Mouse (Mus musculus): ENCODE results near the gene Psmd12.
A peak's percentile ranks its signal among the peaks of the same experiment; 100 is the strongest.

Gene Psmd12

GRCm38 (mm10) chr11:107511954-107512353, 32.7 kb downstream of the Psmd12 start:
- peak; percentile 67 for DNase-seq

- peak; percentile 16 for DNase-seq
These were observed 33.8 kb downstream of the Psmd12 start for GRCm38 (mm10) chr11:107513047-107513446.

DNA sequence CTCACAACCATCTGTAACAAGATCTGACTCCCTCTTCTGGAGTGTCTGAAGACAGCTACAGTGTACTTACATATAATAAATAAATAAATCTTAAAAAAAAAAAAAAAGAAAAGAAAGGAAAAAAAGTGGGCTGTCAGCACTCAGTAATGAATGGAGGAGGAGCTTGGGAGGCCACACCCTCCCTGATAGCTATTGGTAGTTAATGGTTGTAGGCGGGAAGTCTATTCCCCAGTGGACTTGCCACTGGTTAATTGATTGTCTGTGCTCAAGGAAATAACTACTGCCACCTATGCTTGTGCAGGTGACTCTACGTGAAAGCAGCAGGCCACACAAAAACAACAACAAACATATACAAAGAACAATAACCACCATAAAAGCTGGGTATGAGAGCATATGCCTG, 37.1 kb downstream of the Psmd12 start:
- DNase-seq: no peak

DNA sequence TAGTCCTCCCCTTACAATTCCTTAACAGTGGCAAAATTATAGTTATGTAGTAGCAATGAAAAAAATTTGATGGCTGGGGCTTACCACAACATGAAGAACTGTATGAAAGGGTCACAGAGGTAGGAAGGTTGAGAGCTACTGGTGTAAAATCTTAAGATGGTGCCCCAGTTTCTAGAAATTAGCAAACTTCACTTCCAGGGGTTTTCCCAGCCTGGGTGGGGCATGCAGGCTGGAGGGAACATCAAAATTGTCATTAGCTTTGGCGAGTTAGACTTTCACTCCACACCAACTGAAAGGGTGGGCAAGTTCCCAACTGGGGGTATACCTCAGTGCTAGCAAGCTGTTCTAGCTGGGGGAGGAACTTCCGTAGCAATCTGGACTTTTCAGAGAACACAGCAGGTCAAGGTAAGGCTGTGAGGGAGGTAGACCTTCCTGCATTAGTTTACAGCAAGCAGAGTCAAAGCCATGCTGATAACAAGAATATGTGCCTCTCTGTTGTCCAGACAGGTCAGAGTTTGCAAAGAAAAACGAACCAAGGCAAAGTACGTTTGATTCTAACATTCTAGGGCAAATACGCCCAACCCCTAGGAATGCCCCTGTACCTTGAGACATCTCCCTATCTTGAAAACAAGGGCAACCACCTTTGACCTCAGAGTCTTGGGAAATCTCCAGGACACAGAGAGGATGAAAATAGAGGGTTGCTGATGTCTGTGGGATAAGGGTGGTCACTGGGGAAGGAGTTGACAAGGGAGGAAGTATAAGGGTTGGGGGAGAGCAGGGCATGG, 39.6 kb downstream of the Psmd12 start:
- DNase-seq: no peak

DNA sequence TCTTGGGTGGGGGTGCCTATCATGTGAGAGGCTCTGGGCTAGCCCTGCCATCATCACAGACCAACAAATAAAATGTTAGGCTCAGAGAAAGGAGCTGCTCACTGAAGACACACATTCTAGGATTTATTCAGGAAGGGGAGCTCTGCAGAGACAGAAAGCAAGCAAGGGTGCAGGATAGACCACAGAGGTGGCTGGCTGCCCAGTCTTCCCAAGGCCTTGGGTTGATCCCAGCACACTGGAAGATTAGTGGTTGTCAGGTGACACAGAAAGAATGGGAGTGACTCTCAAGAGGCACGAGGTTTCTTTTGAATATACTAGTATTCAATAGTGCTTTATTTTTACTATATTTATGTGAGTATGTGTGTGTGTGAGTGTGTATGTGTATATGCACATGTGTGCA, 41.9 kb downstream of the Psmd12 start:
- no peak for DNase-seq

DNA sequence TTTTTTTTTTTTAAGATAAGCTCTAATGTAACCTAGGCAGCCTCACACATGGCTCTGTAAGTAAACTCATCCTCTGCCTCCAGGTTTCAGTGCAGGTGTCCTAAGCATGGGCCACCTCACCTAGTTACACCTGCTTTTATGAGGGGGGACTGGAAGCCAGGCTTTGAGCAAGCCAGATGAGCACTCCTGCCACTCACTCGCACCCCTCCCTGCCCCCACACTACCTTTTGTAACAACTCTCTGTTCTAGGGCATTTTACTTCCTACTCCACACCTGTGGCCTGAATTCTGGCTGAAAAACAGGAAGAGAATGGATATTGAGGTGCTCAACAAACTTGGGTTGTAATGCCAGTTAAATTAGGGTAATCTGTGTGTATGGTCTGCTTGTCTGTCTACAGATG, 45.7 kb downstream of the Psmd12 start:
- DNase-seq: no peak

GRCm38 (mm10) chr11:107527632-107528031, 48.3 kb downstream of the Psmd12 start:
- DNase-seq: no peak

DNA sequence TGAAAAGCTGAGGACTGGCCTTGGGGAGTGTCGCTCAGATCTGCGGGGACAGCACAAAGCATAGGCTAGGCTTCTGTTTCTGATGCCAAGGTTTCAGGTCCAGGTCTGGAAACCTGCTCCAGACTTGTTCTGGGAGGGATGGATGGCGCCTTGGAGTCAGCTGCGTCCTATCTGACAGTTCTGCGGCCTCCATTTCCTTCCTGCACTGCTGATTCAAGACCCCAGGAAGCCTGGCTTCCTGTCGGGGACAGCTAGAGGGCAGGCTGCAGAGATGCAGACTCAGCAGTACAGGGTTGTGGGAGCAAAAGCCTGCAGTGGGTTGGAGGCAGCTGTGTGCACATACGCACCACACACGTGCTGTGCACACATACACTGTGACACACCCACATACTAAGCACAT, 50.0 kb downstream of the Psmd12 start:
- peak; percentile 56 for DNase-seq

GRCm38 (mm10) chr11:107531445-107531844, 52.2 kb downstream of the Psmd12 start:
- no peak for DNase-seq

GRCm38 (mm10) chr11:107532271-107532670, 53.0 kb downstream of the Psmd12 start:
- DNase-seq: no peak

GRCm38 (mm10) chr11:107538994-107539393, 59.7 kb downstream of the Psmd12 start:
- no peak for DNase-seq

DNA sequence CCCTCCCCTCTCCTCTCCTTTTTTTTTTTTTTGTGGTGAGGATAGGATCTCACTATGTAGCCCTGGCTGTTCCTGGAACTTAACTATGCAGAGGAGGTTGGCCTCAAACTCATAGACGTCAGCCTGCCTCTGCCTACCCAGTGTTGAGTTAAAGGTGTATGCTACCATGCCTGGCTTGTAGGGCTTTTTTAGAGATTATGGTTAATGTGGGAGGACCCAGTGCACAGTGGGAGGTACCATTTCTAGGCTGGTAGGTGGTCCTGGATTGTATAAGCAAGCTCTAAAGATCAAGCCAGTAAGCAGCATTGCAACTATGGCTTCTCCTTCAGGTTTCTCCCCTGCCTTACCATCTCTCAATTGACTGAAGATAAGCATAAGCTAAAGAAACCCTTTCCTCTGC, 61.1 kb downstream of the Psmd12 start:
- no peak for DNase-seq

- peak; percentile 49 for DNase-seq
These were observed 66.6 kb downstream of the Psmd12 start for GRCm38 (mm10) chr11:107545747-107546476.

DNA sequence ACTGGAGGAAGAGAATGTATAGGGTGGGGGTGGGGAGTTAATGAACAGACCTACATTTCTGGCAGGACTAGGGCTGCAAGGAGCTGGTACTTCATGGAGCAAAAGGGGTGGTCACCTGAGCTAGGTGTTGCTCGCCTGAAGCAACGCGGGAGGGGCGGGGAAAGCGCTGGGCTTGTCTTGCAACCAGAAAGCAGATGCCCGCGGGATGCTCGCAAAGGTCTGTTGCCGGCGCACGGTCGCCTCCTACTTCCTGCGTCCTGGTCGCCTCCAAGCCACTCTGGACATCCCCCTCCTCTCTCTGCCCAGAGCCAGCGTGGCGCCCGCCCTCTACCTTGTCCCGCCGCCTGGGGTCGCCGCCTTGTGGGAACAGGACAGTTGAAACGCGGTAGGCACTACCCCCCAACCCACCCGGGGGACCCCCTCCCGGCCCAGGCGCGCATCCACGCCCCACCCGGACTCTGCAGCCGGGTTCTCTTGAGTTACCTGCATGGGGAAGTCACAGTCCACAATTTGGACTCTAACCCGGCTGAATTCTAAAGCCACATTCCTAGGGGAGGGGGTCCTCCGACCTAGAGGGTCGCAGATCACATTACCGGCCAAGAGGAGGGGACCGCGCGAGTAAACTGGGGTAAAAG, 67.5 kb downstream of the Psmd12 start:
- DNase-seq: peak; percentile 38

- DNase-seq: peak; percentile 72
These were observed 68.3 kb downstream of the Psmd12 start, which contains the start of gene Helz for GRCm38 (mm10) chr11:107547351-107548203. Gene Helz, plus strand, starts transcription at chr11:107547930.

- peak; percentile 11 for DNase-seq
These were observed 69.1 kb downstream of the Psmd12 start for GRCm38 (mm10) chr11:107548204-107548975.

All from kidney, adult 9 months (tissue).